Mouse (Mus musculus) limb, embryonic 11.5 days (tissue): ENCODE measurements at regions not wholly inside any gene's neighbourhood (a gene's known extent, or its start where the extent isn't known, plus 50 kb on each side); places are given as distances from the start of the nearest gene placed in this dataset.

ENCODE experiments used
- ATAC-seq: fragments of 200-750 bp; cut with Nextera tagmentation; 2 replicates; pipeline ENCODE4 v1.8.0; 2017; ENCODE audit warnings: low read depth; ENCODE audit not compliant: insufficient number of reproducible peaks, low FRiP score, low TSS enrichment
- DNase-seq: peaks from one replicate; pipeline ENCODE4 v3.0.0-alpha.2; 2015; ENCODE audit warnings: low spot score
- H3K27ac ChIP-seq: fragments of 300-500 bp; sonication (generic); replicated peaks from 2 replicates; pipeline ENCODE4 v1.5.1; 2014; ENCODE audit warnings: low read depth, mild to moderate bottlenecking, low read length
- H3K27me3 ChIP-seq: fragments of 300-500 bp; sonication (generic); 2 replicates; pipeline ENCODE4 v1.6.1; 2014; ENCODE audit warnings: mild to moderate bottlenecking, low read length, mixed read lengths; ENCODE audit not compliant: control insufficient read depth, insufficient read depth
- H3K36me3 ChIP-seq: fragments of 300-500 bp; sonication (generic); 2 replicates; pipeline ENCODE4 v1.6.1; 2014; ENCODE audit warnings: mild to moderate bottlenecking, low read length, moderate library complexity, mixed read lengths; ENCODE audit not compliant: control insufficient read depth, insufficient read depth
- H3K4me1 ChIP-seq: fragments of 300-500 bp; sonication (generic); 2 replicates; pipeline ENCODE4 v1.6.1; 2014; ENCODE audit warnings: low read length, mixed read lengths; ENCODE audit not compliant: control insufficient read depth, insufficient read depth
- H3K4me2 ChIP-seq: fragments of 300-500 bp; sonication (generic); 2 replicates; pipeline ENCODE4 v1.6.1; 2014; ENCODE audit warnings: low read depth, mild to moderate bottlenecking, moderate library complexity; ENCODE audit not compliant: severe bottlenecking
- H3K4me3 ChIP-seq: fragments of 300-500 bp; sonication (generic); 2 replicates; pipeline ENCODE4 v1.5.1; 2014; ENCODE audit warnings: low read depth, low read length
- H3K9ac ChIP-seq: fragments of 300-500 bp; sonication (generic); 2 replicates; pipeline ENCODE4 v1.6.1; 2014; ENCODE audit warnings: mild to moderate bottlenecking, low read length
- H3K9me3 ChIP-seq: fragments of 300-500 bp; sonication (generic); 2 replicates; pipeline ENCODE4 v1.6.1; 2016; ENCODE audit warnings: low read length; ENCODE audit not compliant: control insufficient read depth
- WGBS: fragments of 180-500 bp; shearing (Covaris S2); extraction: QIAGEN DNeasy Blood & Tissue Kit; methylation state at CpG from one replicate; pipeline ENCODE4 v1.1.7; 2014; 5-methylcytosine and 5-hydroxymethylcytosine counted together

GRCm38 (mm10) chr16:24171161-24171560 is 182.5 kb upstream of the Bcl6 start:
- DNase-seq: no peak

GRCm38 (mm10) chr16:24166496-24166895 is 177.8 kb upstream of the Bcl6 start:
- Histone ChIP-seq H3K27me3 (no peaks in the 10 kb centered on the region), H3K4me1 (peaks cover 6% of the 10 kb centered on the region), H3K27ac (no peak overlapping the region), H3K9me3 (no peaks in the 10 kb centered on the region), H3K4me2 (no peak overlapping the region), H3K36me3 (no peaks in the 10 kb centered on the region), H3K4me3 (no peak overlapping the region), H3K9ac (no peak overlapping the region)
- DNase-seq (no peak), ATAC-seq (no peak)

More at GRCm38 (mm10) chr16:24171161-24171560, 182.5 kb upstream of the Bcl6 start:
- no peak overlapping the region for H3K27ac ChIP-seq
- H3K27me3 ChIP-seq: no peaks in the 10 kb centered on the region
- H3K9me3 ChIP-seq: no peaks in the 10 kb centered on the region
- no peak overlapping the region for H3K9ac ChIP-seq
- no peak overlapping the region for H3K4me3 ChIP-seq
- no peaks in the 10 kb centered on the region for H3K4me1 ChIP-seq
- 67% methylated on average over 4 of the region's 4 CpGs for WGBS
- ATAC-seq: no peak
- no peaks in the 10 kb centered on the region for H3K36me3 ChIP-seq
- no peak overlapping the region for H3K4me2 ChIP-seq

GRCm38 (mm10) chr16:24165461-24166081 is 176.9 kb upstream of the Bcl6 start:
- DNase-seq: no peak
- no peak overlapping the region; the same call in 1 of the 2 replicates for H3K27ac ChIP-seq
- H3K4me2 ChIP-seq: no peak overlapping the region
- peaks cover 6% of the 10 kb centered on the region for H3K4me1 ChIP-seq
- H3K27me3 ChIP-seq: no peaks in the 10 kb centered on the region
- H3K36me3 ChIP-seq: no peaks in the 10 kb centered on the region
- no peaks in the 10 kb centered on the region for H3K9me3 ChIP-seq
- ATAC-seq: peak; percentile 26; the same call in 1 of the 2 replicates
- no peak overlapping the region for H3K4me3 ChIP-seq
- 50% methylated on average over 11 of the region's 11 CpGs for WGBS
- H3K9ac ChIP-seq: no peak overlapping the region

- no peaks in the 10 kb centered on the region for H3K36me3 ChIP-seq
- H3K4me3 ChIP-seq: no peak overlapping the region
- ATAC-seq: no peak
- H3K9me3 ChIP-seq: no peaks in the 10 kb centered on the region
- no peak overlapping the region for H3K4me2 ChIP-seq
- DNase-seq: no peak
- no peak overlapping the region for H3K9ac ChIP-seq
- H3K27ac ChIP-seq: no peak overlapping the region
- no peaks in the 10 kb centered on the region for H3K27me3 ChIP-seq
- WGBS: 83% methylated on average over 5 of the region's 5 CpGs
- H3K4me1 ChIP-seq: peaks cover 4% of the 10 kb centered on the region
Measured at GRCm38 (mm10) chr16:24160705-24161285, 172.1 kb upstream of the Bcl6 start.

DNA sequence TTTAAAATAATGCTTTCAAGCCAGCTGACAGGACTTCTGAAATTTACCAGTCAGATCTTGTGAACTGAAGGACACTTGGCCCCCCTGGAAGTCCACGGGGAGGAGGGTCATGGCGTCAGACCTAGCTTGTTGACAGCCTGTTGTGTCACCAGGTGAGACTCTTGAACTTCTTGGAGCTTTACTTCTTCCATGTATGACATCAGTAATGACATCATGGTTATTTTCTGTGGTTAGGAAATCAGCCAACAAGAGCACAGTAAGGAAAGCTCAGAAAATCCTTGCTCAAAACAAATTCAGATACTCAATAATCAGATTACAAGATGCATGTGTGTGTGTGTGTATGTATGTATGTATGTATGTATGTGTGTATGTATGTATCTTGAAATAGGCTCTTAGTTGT is 170.7 kb upstream of the Bcl6 start:
- H3K27me3 ChIP-seq: no peaks in the 10 kb centered on the region
- no peaks in the 10 kb centered on the region for H3K36me3 ChIP-seq
- ATAC-seq (no peak), DNase-seq (no peak)
- no peak overlapping the region for H3K4me2 ChIP-seq
- 85% methylated on average over 2 of the region's 2 CpGs for WGBS
- no peak overlapping the region for H3K27ac ChIP-seq
- no peak overlapping the region for H3K9ac ChIP-seq
- H3K4me1 ChIP-seq: no peaks in the 10 kb centered on the region
- no peak overlapping the region for H3K4me3 ChIP-seq
- no peaks in the 10 kb centered on the region for H3K9me3 ChIP-seq

- Histone ChIP-seq H3K27me3 (no peaks in the 10 kb centered on the region), H3K4me1 (0 out of 2 replicates have a peak, but pooled peaks cover 4% of the 10 kb centered on the region), H3K27ac (no peak overlapping the region), H3K36me3 (no peaks in the 10 kb centered on the region), H3K9me3 (no peaks in the 10 kb centered on the region), H3K4me3 (no peak overlapping the region), H3K4me2 (no peak overlapping the region), H3K9ac (no peak overlapping the region)
- 96% methylated on average over 2 of the region's 2 CpGs for WGBS
- DNase-seq (no peak), ATAC-seq (no peak)
Measured at GRCm38 (mm10) chr16:24157753-24158152, 169.1 kb upstream of the Bcl6 start.

GRCm38 (mm10) chr16:24156729-24157430 is 168.2 kb upstream of the Bcl6 start:
- WGBS: 78% methylated on average over 6 of the region's 6 CpGs
- no peaks in the 10 kb centered on the region for H3K36me3 ChIP-seq
- no peak overlapping the region for H3K27ac ChIP-seq
- no peaks in the 10 kb centered on the region for H3K27me3 ChIP-seq
- DNase-seq (no peak), ATAC-seq (no peak)
- no peak overlapping the region for H3K9ac ChIP-seq
- H3K4me3 ChIP-seq: no peak overlapping the region
- H3K4me1 ChIP-seq: 0 out of 2 replicates have a peak, but pooled peaks cover 4% of the 10 kb centered on the region
- H3K9me3 ChIP-seq: no peaks in the 10 kb centered on the region
- H3K4me2 ChIP-seq: no peak overlapping the region

- Histone ChIP-seq H3K9me3 (no peaks in the 10 kb centered on the region), H3K27me3 (no peaks in the 10 kb centered on the region), H3K9ac (no peak overlapping the region), H3K27ac (no peak overlapping the region), H3K4me2 (no peak overlapping the region), H3K4me1 (0 out of 2 replicates have a peak, but pooled peaks cover 4% of the 10 kb centered on the region), H3K36me3 (no peaks in the 10 kb centered on the region), H3K4me3 (no peak overlapping the region)
- ATAC-seq (no peak), DNase-seq (no peak)
- 73% methylated on average over 4 of the region's 4 CpGs for WGBS
Measured at GRCm38 (mm10) chr16:24154816-24155357, 166.2 kb upstream of the Bcl6 start.
